Mouse (Mus musculus) liver, embryonic 14.5 days (tissue): Measurements from ENCODE around the gene Zfp710. TPM values are rescaled to one million over a fixed set of nuclear protein-coding genes. Genes with fewer than 3 reads are reported as not detected.
"Not testable (repeated sequence)": the region's sequence is repeated elsewhere in the genome, so short reads cannot be mapped to it uniquely, and the experiment has no call there.

Source experiments
- ATAC-seq: fragments of 200-750 bp; cut with Nextera tagmentation; 2 replicates; pipeline ENCODE4 v1.8.0; 2017; ENCODE audit warnings: moderate number of reproducible peaks, mild to moderate bottlenecking, moderate library complexity; ENCODE audit not compliant: insufficient read depth
- DNase-seq, 3 experiments: peaks; one replicate each; pipeline ENCODE4 v3.0.0-alpha.2; 2012 to 2013; ENCODE audit warnings: low read depth in 3 of 3, low spot score in 3 of 3
- H3K27ac ChIP-seq: fragments of 300-500 bp; sonication (generic); 2 replicates; pipeline ENCODE4 v1.5.1; 2014; ENCODE audit warnings: moderate library complexity, mild to moderate bottlenecking, control low read depth, inconsistent platforms
- H3K27me3 ChIP-seq: fragments of 300-500 bp; sonication (generic); 2 replicates; pipeline ENCODE4 v1.6.1; 2014; ENCODE audit warnings: mild to moderate bottlenecking, low read length, moderate library complexity; ENCODE audit not compliant: control insufficient read depth, insufficient read depth
- H3K36me3 ChIP-seq: fragments of 300-500 bp; sonication (generic); replicated peaks from 2 replicates; pipeline ENCODE4 v1.6.1; 2014; ENCODE audit warnings: low read depth; ENCODE audit not compliant: control insufficient read depth, insufficient read depth
- H3K4me1 ChIP-seq, 2 experiments: fragments of 200-500 bp in 1 of 2; fragments of 300-500 bp in 1 of 2; sonication (generic) in 1 of 2; replicated peaks; 2 replicates each; pipeline ENCODE4 v1.6.1; 2012 to 2014; ENCODE audit warnings: antibody characterized with exemption in 1 of 2, inconsistent platforms in 1 of 2, low read length in 1 of 2; ENCODE audit not compliant: control insufficient read depth in 2 of 2, insufficient read depth in 2 of 2
- H3K4me2 ChIP-seq: fragments of 300-500 bp; sonication (generic); 2 replicates; pipeline ENCODE4 v1.6.1; 2014; ENCODE audit warnings: low read depth, mild to moderate bottlenecking, control low read depth, moderate library complexity
- H3K4me3 ChIP-seq, 2 experiments: fragments of 200-500 bp in 1 of 2; fragments of 300-500 bp in 1 of 2; sonication (generic) in 1 of 2; 2 replicates each; pipeline ENCODE4 v1.5.1; 2012 to 2014; ENCODE audit warnings: low read depth in 2 of 2, low read length in 2 of 2, mild to moderate bottlenecking in 2 of 2, control low read depth in 1 of 2, inconsistent platforms in 1 of 2, moderate library complexity in 1 of 2; ENCODE audit not compliant: insufficient read depth in 1 of 2
- H3K9ac ChIP-seq: fragments of 300-500 bp; sonication (generic); replicated peaks from 2 replicates; pipeline ENCODE4 v1.6.1; 2014; ENCODE audit warnings: mild to moderate bottlenecking, control low read depth, moderate library complexity
- H3K9me3 ChIP-seq: fragments of 300-500 bp; sonication (generic); 2 replicates; pipeline ENCODE4 v1.6.1; 2016; ENCODE audit warnings: low read length, mixed read lengths; ENCODE audit not compliant: control insufficient read depth
- CTCF ChIP-seq: IDR thresholded peaks from 2 replicates; pipeline ENCODE4 v1.5.1; 2016; ENCODE audit warnings: antibody characterized with exemption, low read depth, control low read depth
- EP300 ChIP-seq: IDR thresholded peaks from 2 replicates; pipeline ENCODE4 v1.6.1; 2016; ENCODE audit warnings: antibody characterized with exemption, low read depth
- WGBS: fragments of 180-500 bp; shearing (Covaris S2); extraction: QIAGEN DNeasy Blood & Tissue Kit; methylation state at CpG from one replicate; pipeline ENCODE4 v1.1.7; 2014; ENCODE audit not compliant: insufficient replicate concordance; 5-methylcytosine and 5-hydroxymethylcytosine counted together
- polyA plus RNA-seq, 2 experiments: library from polyadenylated mRNA; depleted of rRNA in 1 of 2; stranded (reverse) in 1 of 2; unstranded in 1 of 2; fragments of >200 nt; fragmentation: Nextera tagmentation in 1 of 2; extraction: Ambion mirVana in 1 of 2; gene quantifications; 2 replicates each; pipeline versions ENCODE4 v1.2.1 to v1.2.3; 2012 to 2014

Gene Zfp710
- polyA plus RNA-seq, 2 experiments, result 3.7 to 5.9 TPM

DNA sequence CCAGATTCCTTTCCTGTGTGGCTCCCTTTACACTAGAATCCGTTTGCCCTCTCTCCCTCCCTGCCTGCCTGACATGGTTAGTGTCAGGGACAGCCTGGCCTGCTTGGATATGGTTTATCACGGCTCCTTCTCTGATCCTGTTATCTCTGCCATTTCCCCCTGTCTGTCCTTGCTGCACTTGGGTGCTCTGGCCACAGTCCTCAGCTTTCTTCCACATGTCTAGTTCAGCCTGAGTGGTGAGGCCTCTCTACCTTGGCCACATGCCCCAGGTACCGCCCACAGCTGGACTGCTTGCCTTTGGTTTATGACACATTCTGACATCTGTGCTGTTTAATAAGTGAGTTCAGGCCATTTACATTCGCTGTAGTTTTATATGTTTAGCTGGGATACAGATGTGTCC, 11.1 kb downstream of the Zfp710 start:
- no peaks in the 10 kb centered on the region for H3K9me3 ChIP-seq
- TF ChIP-seq CTCF (no peak), EP300 (no peak)
- no peak overlapping the region for H3K27ac ChIP-seq
- no peaks in the 10 kb centered on the region for H3K27me3 ChIP-seq
- H3K36me3 ChIP-seq, result no peaks in the 10 kb centered on the region
- peaks cover 13 to 39% of the 10 kb centered on the region in 2 experiments; a peak in 3 of 4 replicates for H3K4me1 ChIP-seq
- no peak overlapping the region for H3K9ac ChIP-seq
- ATAC-seq, result peak; percentile 36; the same call in 1 of the 2 replicates
- no peak for DNase-seq
- H3K4me2 ChIP-seq, result no peak overlapping the region
- H3K4me3 ChIP-seq, result no peak overlapping the region
- 20% methylated on average over 4 of the region's 4 CpGs for WGBS

DNA sequence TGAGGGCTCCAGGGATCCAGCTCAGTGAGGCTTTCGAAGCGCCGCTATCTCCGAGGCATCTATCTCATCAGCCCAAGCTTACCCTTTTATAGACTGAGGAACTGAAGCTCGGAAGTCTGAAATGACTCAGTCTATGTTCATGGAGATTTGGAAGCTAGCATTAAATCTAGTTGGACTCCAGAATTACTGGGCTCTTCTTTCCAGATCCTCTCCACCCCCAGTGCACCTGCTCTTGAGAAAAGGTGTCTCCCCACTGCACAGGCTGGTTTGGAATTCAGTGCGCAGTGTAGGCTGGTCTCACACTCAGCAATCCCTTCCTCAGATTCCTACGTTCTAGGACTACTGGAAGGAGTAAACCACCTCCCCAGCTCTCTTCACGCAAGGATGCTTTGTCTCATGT, 15.1 kb downstream of the Zfp710 start:
- ATAC-seq (no peak), DNase-seq (no peak)
- H3K4me2 ChIP-seq, result no peak overlapping the region
- WGBS, result 66% methylated on average over 8 of the region's 8 CpGs
- H3K4me3 ChIP-seq, result no peak overlapping the region
- H3K9ac ChIP-seq, result no peak overlapping the region
- peaks cover 2 to 18% of the 10 kb centered on the region in 2 experiments; a peak in 3 of 4 replicates for H3K4me1 ChIP-seq
- H3K36me3 ChIP-seq, result no peaks in the 10 kb centered on the region; the same call in 1 of the 2 replicates
- no peaks in the 10 kb centered on the region for H3K27me3 ChIP-seq
- H3K27ac ChIP-seq, result no peak overlapping the region
- TF ChIP-seq EP300 (no peak), CTCF (no peak)
- no peaks in the 10 kb centered on the region for H3K9me3 ChIP-seq

DNA sequence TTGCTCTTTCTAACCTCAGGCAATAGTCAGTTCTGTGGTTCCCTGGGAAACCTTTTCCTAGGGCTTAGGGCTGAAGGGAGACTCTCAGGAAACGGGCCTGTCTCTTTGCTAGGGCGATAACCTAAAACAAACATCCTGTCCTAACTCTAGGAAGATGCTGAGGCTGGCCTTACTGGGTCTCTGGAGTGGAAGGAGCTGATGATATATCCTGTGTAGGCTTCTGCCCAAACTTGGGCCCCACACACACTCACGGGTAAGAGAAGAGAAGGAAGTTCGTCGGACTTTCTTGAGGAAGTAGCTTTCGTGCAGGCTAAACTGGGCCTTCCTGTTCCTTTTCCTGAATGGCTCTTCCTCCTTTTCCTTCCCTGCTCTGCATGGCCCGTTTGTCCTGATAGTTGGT, 19.6 kb downstream of the Zfp710 start:
- DNase-seq (no peak), ATAC-seq (peak; percentile 39; the same call in 1 of the 2 replicates)
- Histone ChIP-seq H3K4me3 (no peak overlapping the region), H3K4me2 (no peak overlapping the region), H3K27me3 (no peaks in the 10 kb centered on the region), H3K27ac (no peak overlapping the region), H3K4me1 (peaks cover 0 to 23% of the 10 kb centered on the region in 2 experiments; a peak in 2 of 4 replicates), H3K36me3 (no peaks in the 10 kb centered on the region; the same call in 1 of the 2 replicates), H3K9me3 (no peaks in the 10 kb centered on the region), H3K9ac (no peak overlapping the region)
- WGBS, result 15% methylated on average over 7 of the region's 7 CpGs
- TF ChIP-seq CTCF (no peak), EP300 (no peak)

DNA sequence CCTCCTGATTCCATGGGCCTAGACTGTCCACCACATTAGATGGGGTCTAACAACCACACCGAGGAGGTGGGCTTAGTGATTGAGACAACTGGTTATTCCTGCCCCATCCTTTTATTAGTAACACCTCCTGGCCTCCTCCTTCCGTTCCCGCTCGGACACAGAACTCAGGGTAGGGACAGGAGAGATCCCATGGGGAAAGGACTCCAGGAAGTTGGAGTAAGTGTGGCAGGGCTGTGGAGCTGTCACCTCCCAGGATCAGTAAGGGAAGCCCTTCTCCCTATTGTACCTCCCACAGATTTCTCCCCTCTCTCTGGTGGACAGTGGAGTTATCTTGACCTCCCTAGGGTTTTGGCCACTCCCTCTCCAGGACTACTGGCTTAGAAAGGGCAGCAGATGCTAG, 22.4 kb downstream of the Zfp710 start:
- peaks cover 0 to 27% of the 10 kb centered on the region in 2 experiments; a peak in 2 of 4 replicates for H3K4me1 ChIP-seq
- no peak for TF ChIP-seq EP300
- TF ChIP-seq CTCF, result no peak
- H3K27me3 ChIP-seq, result no peaks in the 10 kb centered on the region
- H3K9me3 ChIP-seq, result no peaks in the 10 kb centered on the region
- DNase-seq, result no peak
- WGBS, result 74% methylated on average over 4 of the region's 4 CpGs
- no peaks in the 10 kb centered on the region for H3K36me3 ChIP-seq
- H3K27ac ChIP-seq, result no peak overlapping the region
- H3K4me2 ChIP-seq, result no peak overlapping the region
- H3K4me3 ChIP-seq, result no peak overlapping the region
- ATAC-seq, result no peak
- no peak overlapping the region for H3K9ac ChIP-seq

DNA sequence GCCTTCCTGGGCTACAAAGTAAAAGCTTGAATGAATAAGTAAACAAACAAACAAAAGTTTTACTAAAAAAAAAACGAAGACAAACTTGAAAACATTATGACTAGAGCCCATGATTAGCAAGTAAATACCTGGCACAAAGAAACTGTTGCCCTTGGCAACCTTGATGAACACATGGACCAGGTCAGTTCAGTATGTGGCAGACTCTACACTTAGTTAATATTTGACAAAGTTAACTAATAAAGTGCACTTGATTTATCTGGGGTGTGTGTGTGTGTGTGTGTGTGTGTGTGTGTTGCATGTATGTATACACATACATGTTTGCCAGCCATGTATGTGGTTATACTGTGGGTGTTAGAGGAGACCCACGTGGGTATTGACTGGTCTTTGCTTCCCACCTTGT, 25.1 kb downstream of the Zfp710 start:
- Histone ChIP-seq H3K9ac (no peak overlapping the region), H3K4me3 (no peak overlapping the region), H3K4me2 (no peak overlapping the region), H3K27ac (no peak overlapping the region), H3K4me1 (peaks cover 0 to 24% of the 10 kb centered on the region in 2 experiments; a peak in 2 of 4 replicates), H3K36me3 (no peaks in the 10 kb centered on the region), H3K27me3 (no peaks in the 10 kb centered on the region), H3K9me3 (no peaks in the 10 kb centered on the region)
- WGBS, result 37% methylated on average over 2 of the region's 2 CpGs
- TF ChIP-seq CTCF, result no peak
- no peak for TF ChIP-seq EP300
- ATAC-seq (no peak), DNase-seq (no peak)

DNA sequence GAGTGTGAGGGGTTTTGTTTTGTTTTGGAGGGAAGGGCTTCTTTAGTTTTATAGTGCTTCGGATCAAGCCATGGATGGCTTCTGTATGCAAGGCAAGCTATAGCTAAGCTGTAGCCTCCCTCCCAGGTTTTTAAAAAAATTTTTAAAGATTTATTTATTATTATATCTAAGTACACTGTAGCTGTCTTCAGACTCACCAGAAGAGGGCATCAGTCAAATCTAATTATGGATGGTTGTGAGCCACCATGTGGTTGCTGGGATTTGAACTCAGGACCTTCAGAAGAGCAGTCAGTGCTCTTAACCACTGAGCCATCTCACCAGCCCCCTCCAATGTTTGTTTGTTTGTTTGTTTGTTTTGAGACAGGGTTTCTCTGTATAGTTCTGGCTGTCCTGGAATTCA, 25.8 kb downstream of the Zfp710 start:
- WGBS, result 86% methylated on average over 1 of the region's 1 CpGs
- H3K4me1 ChIP-seq, result peaks cover 0 to 21% of the 10 kb centered on the region in 2 experiments; a peak in 2 of 4 replicates

More for the DNA sequence above, 25.8 kb downstream of the Zfp710 start:
- H3K27ac ChIP-seq, H3K27me3 ChIP-seq, H3K4me2 ChIP-seq, H3K9me3 ChIP-seq, H3K4me3 ChIP-seq, H3K36me3 ChIP-seq, ATAC-seq, H3K9ac ChIP-seq, DNase-seq: not testable (repeated sequence)
